In genomic region chr4:120180535-120180934, GRCm38 (mm10) we compare ENCODE assay signal across 26 mouse cellular contexts. TPM values are rescaled to one million over a fixed set of nuclear protein-coding genes. Genes with fewer than 3 reads are reported as not detected.
"Had no signal": no experiment of that assay in that cellular context is flagged by ENCODE, and none has a peak within 500 bp of the region (broad histone marks: within the 10 kb centered on the region; RNA-seq: fewer than 3 reads in every experiment).

No protein-coding gene starts in this region.

- H3K9ac ChIP-seq: liver, embryonic 13.5 days; liver, embryonic 15.5 days; liver, postnatal 0 days; lung, embryonic 15.5 days; midbrain, embryonic 13.5 days; midbrain, embryonic 15.5 days; neural tube, embryonic 13.5 days; neural tube, embryonic 15.5 days; stomach, embryonic 15.5 days had no signal

- H3K27me3 ChIP-seq: liver, embryonic 13.5 days; liver, embryonic 15.5 days; lung, embryonic 15.5 days; midbrain, embryonic 13.5 days; midbrain, embryonic 15.5 days; stomach, embryonic 15.5 days had no signal

- DNase-seq: liver, embryonic 13.5 days; liver, postnatal 0 days; lung, adult 2 months; lung, postnatal 14 days; lung, postnatal 36 days; retina, postnatal 1 day; right cerebral cortex, adult 18-20 months; right cerebral cortex, postnatal 25 days; right cerebral cortex, postnatal 4 days; thymus, postnatal 14 days; thymus, postnatal 36 days had no signal

- H3K9me3 ChIP-seq: liver, embryonic 13.5 days; liver, embryonic 15.5 days; lung, embryonic 15.5 days; megakaryocyte, embryonic 14.5 days; midbrain, embryonic 13.5 days; midbrain, embryonic 15.5 days; neural tube, embryonic 13.5 days; neural tube, embryonic 15.5 days; stomach, embryonic 15.5 days had no signal

- H3K4me2 ChIP-seq: liver, embryonic 13.5 days; liver, embryonic 15.5 days; lung, embryonic 15.5 days; midbrain, embryonic 13.5 days; midbrain, embryonic 15.5 days; neural tube, embryonic 13.5 days; neural tube, embryonic 15.5 days; stomach, embryonic 15.5 days had no signal

- H3K4me1 ChIP-seq: liver, embryonic 13.5 days; liver, embryonic 15.5 days; lung, embryonic 15.5 days; megakaryocyte, embryonic 14.5 days; midbrain, embryonic 13.5 days; midbrain, embryonic 15.5 days; neural tube, embryonic 15.5 days; stomach, embryonic 15.5 days had no signal

- ATAC-seq: liver, postnatal 0 days; lung, postnatal 0 days; midbrain, embryonic 13.5 days; midbrain, embryonic 15.5 days had no signal

- H3K36me3 ChIP-seq: liver, embryonic 13.5 days; liver, embryonic 15.5 days; lung, embryonic 15.5 days; midbrain, embryonic 13.5 days; midbrain, embryonic 15.5 days; neural tube, embryonic 13.5 days; neural tube, embryonic 15.5 days; stomach, embryonic 15.5 days had no signal

- H3K4me3 ChIP-seq: liver, embryonic 13.5 days; liver, embryonic 15.5 days; lung, embryonic 15.5 days; megakaryocyte, embryonic 14.5 days; midbrain, embryonic 13.5 days; midbrain, embryonic 15.5 days; neural tube, embryonic 13.5 days; neural tube, embryonic 15.5 days; stomach, embryonic 15.5 days had no signal

- H3K27ac ChIP-seq: liver, embryonic 13.5 days; liver, embryonic 15.5 days; lung, embryonic 15.5 days; macrophage; midbrain, embryonic 13.5 days; midbrain, embryonic 15.5 days; neural tube, embryonic 13.5 days; neural tube, embryonic 15.5 days; stomach, embryonic 15.5 days had no signal

RNA-seq across cellular contexts. Expression of gene Edn2, which starts 19.5 kb away (rescaled TPM):
- total RNA-seq: megakaryocyte progenitor cell, adult 5-6 weeks; midbrain, postnatal 0 days; monocyte, adult 5-6 weeks had no signal
- polyA plus RNA-seq: liver, embryonic 15.5 days; macrophage; midbrain, embryonic 13.5 days; neural tube, embryonic 11.5 days; spleen, adult 2 months had no signal
